ENCODE assay signal across 29 mouse cellular contexts in the genomic region with DNA sequence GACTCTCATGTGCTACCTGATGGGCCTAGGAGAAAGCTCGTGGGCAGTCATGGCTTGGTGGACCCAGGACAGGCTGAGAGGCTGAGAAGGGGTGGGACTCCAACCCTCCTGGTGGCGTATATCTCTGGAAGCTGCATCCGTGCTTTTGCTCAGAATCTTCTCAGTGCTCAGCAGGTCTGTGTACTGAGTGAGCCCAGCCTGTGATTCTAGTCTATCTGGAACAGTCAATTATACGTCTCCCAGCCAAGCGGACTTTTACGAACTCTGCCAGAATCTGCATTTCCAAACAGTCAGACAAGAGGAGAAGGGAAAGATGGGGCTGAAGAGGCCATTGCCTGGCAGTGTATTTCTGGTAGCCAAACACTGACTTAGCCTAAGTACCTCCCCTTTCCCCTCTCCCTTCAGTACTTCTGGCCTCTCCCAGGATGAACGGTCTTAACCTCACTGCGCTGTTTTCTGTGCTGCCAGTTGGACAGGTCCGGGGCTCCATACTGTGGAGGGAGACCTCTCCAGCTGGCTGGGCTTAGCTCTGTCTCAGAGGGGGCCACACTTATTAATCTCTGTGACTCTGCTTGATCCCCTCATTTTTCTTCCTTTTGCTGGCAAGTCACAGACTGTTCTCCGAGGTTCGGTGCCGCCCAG.
DNase-seq lines count a peak whose midpoint lies in the region; ATAC-seq and TF ChIP-seq lines count a peak whose summit lies in the region.
"Had no signal": no experiment of that assay in that cellular context is flagged by ENCODE, and none has a peak within 500 bp of the region (broad histone marks: within the 10 kb centered on the region; RNA-seq: fewer than 3 reads in every experiment).

No protein-coding gene starts in this region.

- no peak for TF ChIP-seq CTCF in left cerebral cortex, adult 2 months (IDR thresholded peaks at IDR 0.05)

- H3K4me3 ChIP-seq in left cerebral cortex, adult 2 months = no peak overlapping the region
- H3K4me3 ChIP-seq: forebrain, embryonic 13.5 days; heart, embryonic 15.5 days; hindbrain, embryonic 12.5 days; layer of hippocampus, adult 2 months; liver, embryonic 12.5 days; midbrain, embryonic 15.5 days; neural tube, embryonic 15.5 days had no signal

- peak overlapping the region; percentile 7 for H3K27ac ChIP-seq in left cerebral cortex, adult 2 months
- H3K27ac ChIP-seq: forebrain, embryonic 13.5 days; heart, embryonic 15.5 days; hindbrain, embryonic 12.5 days; layer of hippocampus, adult 2 months; liver, embryonic 12.5 days; midbrain, embryonic 15.5 days; neural tube, embryonic 15.5 days had no signal

- no peak for DNase-seq in frontal cortex, adult 2 months (ENCODE audit: extremely low spot score in 1 of 2, low spot score in 1 of 2)
- no peak for DNase-seq in left cerebral cortex, adult 2 months (ENCODE audit: extremely low spot score in 1 of 2, low spot score in 2 of 2)
- DNase-seq in left cerebral cortex, adult 18-20 months (ENCODE audit: low spot score in 2 of 2) = no peak
- peak; percentile 3 for DNase-seq in R1 (ENCODE audit: low read depth, low spot score)
- peak; percentile 31 for DNase-seq in brain, adult 2 months (ENCODE audit: low read depth, low spot score)
- no peak for DNase-seq in right cerebral cortex, adult 18-20 months
- DNase-seq: adrenal gland, adult 2 months; adrenal gland, postnatal 36 days; B cell, adult 2 months; cerebellum, adult 9-11 months; heart, postnatal 36 days; kidney, adult 11 months; kidney, postnatal 25 days; left cerebral cortex, postnatal 4 days; liver, postnatal 0 days; retina, postnatal 1 day; right cerebral cortex, postnatal 25 days; spleen, adult 18-20 months; thymus, adult 2 months; thymus, postnatal 4 days had no signal

- intact Hi-C loops in left cerebral cortex, adult 2 months (cut with DNase I) = loop anchor here (5.0 to 10.0 kb wide), 2 partner anchors 204 to 318 kb away; no protein-coding TSS in a partner anchor

- peak; percentile 68 for ATAC-seq in frontal cortex, adult (ENCODE audit: low TSS enrichment)
- ATAC-seq: activated CD4-positive, CD25-positive, alpha-beta regulatory T cell, adult 4 months; liver, embryonic 12.5 days; liver, postnatal 0 days; midbrain, embryonic 15.5 days had no signal

Comparison
In these comparisons a context has a peak if more than half of its experiments do, and no peak if none do; other contexts are left out.
1. DNase-seq: peak in R1 (single experiment) and brain, adult 2 months (single experiment); none in frontal cortex, adult 2 months (0 of 2), left cerebral cortex, adult 2 months (0 of 2), left cerebral cortex, adult 18-20 months (0 of 2) and right cerebral cortex, adult 18-20 months (single experiment).